Mouse (Mus musculus): ENCODE measurements at regions not wholly inside any gene's neighbourhood (a gene's known extent, or its start where the extent isn't known, plus 50 kb on each side); places are given as distances from the start of the nearest gene placed in this dataset.

- TF ChIP-seq POLR2AphosphoS2 (IDR thresholded peaks at IDR 0.05; ENCODE audit: insufficient read length, low read depth), result no peak
- no peak for TF ChIP-seq POLR2A (IDR thresholded peaks at IDR 0.05; ENCODE audit: insufficient read length, low read depth)
- no peak for TF ChIP-seq TCF3 (IDR thresholded peaks at IDR 0.05; ENCODE audit: insufficient read length, low read depth)
- no peak for TF ChIP-seq USF1 (IDR thresholded peaks at IDR 0.05; ENCODE audit: low read depth)
- TF ChIP-seq MAX (IDR thresholded peaks at IDR 0.05; ENCODE audit: low read depth), result no peak
- TF ChIP-seq SRF (IDR thresholded peaks at IDR 0.05; ENCODE audit: control insufficient read depth, insufficient read length, low read depth), result no peak
Measured at GRCm38 (mm10) chr4:48746237-48746636, 82.9 kb downstream of the Cavin4 start.

Data from myocyte (in vitro differentiated cells).